Mouse (Mus musculus): ENCODE data around the gene Ewsr1. TPM values are rescaled to one million over a fixed set of nuclear protein-coding genes. Genes with fewer than 3 reads are reported as not detected.

Gene Ewsr1
- polyA plus RNA-seq, 1 experiment from 2014 or later, result 511 TPM

DNA sequence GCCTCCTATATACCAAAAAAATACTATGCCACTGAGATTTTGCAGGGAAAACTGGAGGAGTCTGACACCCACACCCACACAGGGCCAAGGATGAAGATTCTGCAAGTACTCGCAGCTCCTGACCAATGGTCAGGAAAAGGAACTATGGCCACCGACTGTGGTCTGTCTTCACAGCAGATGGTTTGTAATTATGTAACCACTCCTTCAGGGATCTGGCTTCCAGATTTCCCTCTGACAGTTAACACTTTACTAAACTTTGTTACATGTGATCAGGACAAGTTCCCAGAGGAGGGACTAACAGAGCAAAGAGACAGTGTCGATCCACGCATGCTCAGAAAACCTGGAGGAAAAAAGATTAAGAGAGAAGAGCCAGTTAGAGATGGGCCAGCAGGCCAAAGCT, 33.7 kb upstream of the Ewsr1 start:
- no peak for ATAC-seq (ENCODE audit: insufficient number of reproducible peaks, low FRiP score, low TSS enrichment, low read depth)
- no peaks in the 10 kb centered on the region for H3K27me3 ChIP-seq (ENCODE audit: control insufficient read depth, insufficient read depth, low read length)
- no peaks in the 10 kb centered on the region for H3K36me3 ChIP-seq (ENCODE audit: control insufficient read depth, insufficient read depth, low read length)
- H3K27ac ChIP-seq (replicated peaks; ENCODE audit: low read depth, low read length), result no peak overlapping the region
- H3K4me1 ChIP-seq (ENCODE audit: control insufficient read depth, insufficient read depth, low read length), result no peaks in the 10 kb centered on the region; the same call in 1 of the 2 replicates
- no peak overlapping the region for H3K4me2 ChIP-seq (ENCODE audit: low read depth, severe bottlenecking)
- no peak for DNase-seq (ENCODE audit: low spot score)
- no peak overlapping the region for H3K4me3 ChIP-seq (ENCODE audit: low read depth, low read length)
- 81% methylated on average over 4 of the region's 4 CpGs for WGBS
- H3K9me3 ChIP-seq (ENCODE audit: control insufficient read depth, low read length), result no peaks in the 10 kb centered on the region
- no peak overlapping the region for H3K9ac ChIP-seq (ENCODE audit: low read length)

DNA sequence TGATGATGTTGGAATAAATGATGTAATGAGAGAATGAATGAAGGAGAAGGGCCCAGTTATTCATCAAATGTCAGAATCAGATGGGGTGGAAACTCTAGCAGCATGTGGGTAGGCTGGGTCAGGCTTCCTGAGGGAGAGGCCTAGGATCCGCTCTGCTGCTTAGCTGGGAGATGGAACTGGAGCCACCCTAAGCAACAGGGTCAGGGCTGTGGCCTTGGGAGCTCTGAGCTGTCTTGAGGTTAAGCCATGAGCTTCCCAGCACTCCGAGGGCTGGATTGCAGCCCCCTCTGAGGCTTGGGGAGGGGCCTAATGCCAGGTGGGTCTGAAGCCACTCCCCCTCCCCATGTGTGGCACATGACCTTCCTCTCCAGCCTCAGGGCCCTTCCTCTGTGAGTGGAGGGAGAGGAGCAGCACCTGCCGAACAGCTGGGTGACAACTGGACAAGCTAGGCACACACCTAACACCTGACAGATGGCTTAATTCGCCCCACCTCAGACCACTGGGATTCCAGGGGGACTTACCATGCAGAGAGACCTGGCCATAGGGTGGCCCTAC, 31.1 kb upstream of the Ewsr1 start:
- DNase-seq (ENCODE audit: low spot score), result no peak
- Histone ChIP-seq H3K4me3 (ENCODE audit: low read depth, low read length) (no peak overlapping the region), H3K27me3 (ENCODE audit: control insufficient read depth, insufficient read depth, low read length) (no peaks in the 10 kb centered on the region), H3K4me2 (ENCODE audit: low read depth, severe bottlenecking) (no peak overlapping the region), H3K9ac (ENCODE audit: low read length) (no peak overlapping the region), H3K27ac (replicated peaks; ENCODE audit: low read depth, low read length) (no peak overlapping the region), H3K9me3 (ENCODE audit: control insufficient read depth, low read length) (no peaks in the 10 kb centered on the region), H3K36me3 (ENCODE audit: control insufficient read depth, insufficient read depth, low read length) (no peaks in the 10 kb centered on the region), H3K4me1 (ENCODE audit: control insufficient read depth, insufficient read depth, low read length) (no peaks in the 10 kb centered on the region; the same call in 1 of the 2 replicates)
- no peak for ATAC-seq (ENCODE audit: insufficient number of reproducible peaks, low FRiP score, low TSS enrichment, low read depth)
- WGBS, result 63% methylated on average over 4 of the region's 4 CpGs

DNA sequence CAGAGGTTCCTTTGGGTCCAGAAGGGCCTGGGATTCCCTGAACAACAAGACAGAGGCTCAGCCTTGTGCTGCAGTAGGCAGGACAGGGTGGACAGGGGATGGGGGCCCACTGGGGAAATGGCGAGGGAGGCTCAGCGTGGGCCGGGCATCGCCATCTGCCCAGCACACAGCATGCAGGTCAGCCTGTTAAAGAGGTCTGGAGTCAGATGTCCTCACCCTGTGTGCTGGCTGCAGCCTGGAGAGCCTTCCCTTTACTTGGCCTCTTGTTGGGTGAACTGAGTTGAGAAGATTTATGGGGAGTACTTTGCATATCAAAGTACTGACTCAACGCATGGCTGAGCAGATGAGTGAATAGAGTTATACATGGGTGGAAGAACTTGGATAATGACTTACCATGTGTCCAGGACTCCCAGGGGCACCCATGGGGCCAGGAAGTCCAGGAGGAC, 30.0 kb upstream of the Ewsr1 start:
- no peaks in the 10 kb centered on the region for H3K9me3 ChIP-seq (ENCODE audit: control insufficient read depth, low read length)
- ATAC-seq (ENCODE audit: insufficient number of reproducible peaks, low FRiP score, low TSS enrichment, low read depth) (no peak), DNase-seq (ENCODE audit: low spot score) (no peak)
- H3K27me3 ChIP-seq (ENCODE audit: control insufficient read depth, insufficient read depth, low read length), result no peaks in the 10 kb centered on the region
- no peak overlapping the region for H3K4me2 ChIP-seq (ENCODE audit: low read depth, severe bottlenecking)
- WGBS, result 16% methylated on average over 5 of the region's 5 CpGs
- H3K9ac ChIP-seq (ENCODE audit: low read length), result no peak overlapping the region
- H3K36me3 ChIP-seq (ENCODE audit: control insufficient read depth, insufficient read depth, low read length), result no peaks in the 10 kb centered on the region
- H3K4me1 ChIP-seq (ENCODE audit: control insufficient read depth, insufficient read depth, low read length), result no peaks in the 10 kb centered on the region; the same call in 1 of the 2 replicates
- no peak overlapping the region for H3K27ac ChIP-seq (replicated peaks; ENCODE audit: low read depth, low read length)
- H3K4me3 ChIP-seq (ENCODE audit: low read depth, low read length), result no peak overlapping the region

DNA sequence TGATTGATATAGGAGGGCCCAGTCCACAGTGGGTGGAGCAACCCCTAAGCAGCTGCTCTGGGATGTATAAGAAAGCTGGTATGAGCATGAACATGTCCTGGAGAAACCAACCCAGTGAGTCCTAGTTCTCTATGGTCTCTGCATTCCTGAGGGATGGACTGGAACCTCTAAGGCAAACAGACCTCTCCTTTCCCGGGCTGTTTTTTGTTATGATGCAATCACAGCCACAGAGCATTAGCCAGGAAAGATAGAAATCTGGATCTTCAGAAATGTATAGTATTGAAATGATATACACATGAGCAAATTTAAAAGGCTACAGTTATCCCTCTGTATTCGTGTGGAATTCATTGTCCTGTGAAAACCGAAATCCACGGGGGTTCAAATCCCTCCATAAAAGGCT, 26.6 kb upstream of the Ewsr1 start:
- Histone ChIP-seq H3K9ac (ENCODE audit: low read length) (no peak overlapping the region), H3K27ac (replicated peaks; ENCODE audit: low read depth, low read length) (no peak overlapping the region), H3K4me2 (ENCODE audit: low read depth, severe bottlenecking) (no peak overlapping the region), H3K27me3 (ENCODE audit: control insufficient read depth, insufficient read depth, low read length) (no peaks in the 10 kb centered on the region), H3K4me3 (ENCODE audit: low read depth, low read length) (no peak overlapping the region), H3K4me1 (ENCODE audit: control insufficient read depth, insufficient read depth, low read length) (no peaks in the 10 kb centered on the region; the same call in 1 of the 2 replicates), H3K9me3 (ENCODE audit: control insufficient read depth, low read length) (no peaks in the 10 kb centered on the region), H3K36me3 (ENCODE audit: control insufficient read depth, insufficient read depth, low read length) (no peaks in the 10 kb centered on the region)
- no peak for ATAC-seq (ENCODE audit: insufficient number of reproducible peaks, low FRiP score, low TSS enrichment, low read depth)
- 86% methylated on average over 4 of the region's 4 CpGs for WGBS
- no peak for DNase-seq (ENCODE audit: low spot score)

DNA sequence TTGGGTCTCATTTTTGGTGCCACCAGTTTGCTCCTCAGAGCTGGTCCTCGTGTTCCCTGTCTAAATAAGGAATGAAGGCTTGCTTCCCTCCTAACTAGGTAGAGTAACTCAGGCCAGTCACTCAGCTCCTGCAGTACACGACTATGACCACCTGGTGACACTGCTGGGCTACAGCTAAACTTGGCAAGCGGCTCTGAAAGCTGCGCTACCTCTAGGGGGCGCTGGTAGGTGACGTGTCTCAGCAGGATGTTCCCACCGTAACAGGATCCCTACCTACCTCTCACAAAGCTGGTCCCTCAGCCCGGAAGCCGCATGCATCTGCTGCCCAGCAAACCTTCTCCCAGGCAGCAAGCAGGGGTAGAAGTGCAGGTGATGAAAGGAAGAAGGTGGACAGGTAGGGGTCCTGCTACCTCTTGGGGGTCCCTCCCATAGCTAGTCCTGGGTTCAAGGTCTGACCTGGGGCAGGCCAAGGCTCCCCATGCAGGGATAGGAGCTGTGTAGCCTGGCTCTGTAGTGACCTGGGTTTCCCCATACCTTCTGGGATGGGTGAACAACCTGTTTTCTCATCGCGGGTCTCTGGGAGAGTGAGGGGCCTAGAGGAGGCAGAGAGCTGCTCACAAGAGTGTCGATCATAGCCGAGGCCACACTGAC, 16.0 kb upstream of the Ewsr1 start:
- peak; percentile 95 for DNase-seq (ENCODE audit: low spot score)
- no peak overlapping the region for H3K4me2 ChIP-seq (ENCODE audit: low read depth, severe bottlenecking)
- no peaks in the 10 kb centered on the region for H3K9me3 ChIP-seq (ENCODE audit: control insufficient read depth, low read length)
- H3K9ac ChIP-seq (ENCODE audit: low read length), result no peak overlapping the region
- H3K4me1 ChIP-seq (ENCODE audit: control insufficient read depth, insufficient read depth, low read length), result no peaks in the 10 kb centered on the region
- H3K27ac ChIP-seq (replicated peaks; ENCODE audit: low read depth, low read length), result no peak overlapping the region
- ATAC-seq (ENCODE audit: insufficient number of reproducible peaks, low FRiP score, low TSS enrichment, low read depth), result peak; percentile 44; the same call in 1 of the 2 replicates
- no peak overlapping the region for H3K4me3 ChIP-seq (ENCODE audit: low read depth, low read length)
- WGBS, result 26% methylated on average over 13 of the region's 13 CpGs
- H3K36me3 ChIP-seq (ENCODE audit: control insufficient read depth, insufficient read depth, low read length), result no peaks in the 10 kb centered on the region
- no peaks in the 10 kb centered on the region for H3K27me3 ChIP-seq (ENCODE audit: control insufficient read depth, insufficient read depth, low read length)

DNA sequence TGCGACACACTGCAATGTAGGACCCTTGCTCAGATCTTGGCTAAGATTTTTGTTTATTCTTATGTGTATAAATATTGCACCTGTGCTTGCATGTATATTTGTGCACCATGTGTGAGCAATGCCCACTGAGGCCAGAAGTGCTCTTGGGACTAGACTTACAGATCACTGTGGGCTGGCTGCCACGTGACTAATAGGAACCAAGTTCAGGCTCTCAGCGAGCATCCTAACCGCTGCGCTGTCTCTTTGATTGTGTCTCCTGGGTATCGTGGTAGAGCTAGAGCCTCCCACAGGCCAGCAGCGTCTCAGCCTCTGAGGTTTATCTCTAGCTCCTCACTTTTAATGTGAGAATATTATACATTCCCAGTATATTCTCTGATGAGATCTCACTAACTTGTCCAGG, 14.6 kb upstream of the Ewsr1 start:
- Histone ChIP-seq H3K9me3 (ENCODE audit: control insufficient read depth, low read length) (no peaks in the 10 kb centered on the region), H3K27ac (replicated peaks; ENCODE audit: low read depth, low read length) (no peak overlapping the region), H3K9ac (ENCODE audit: low read length) (no peak overlapping the region), H3K4me3 (ENCODE audit: low read depth, low read length) (no peak overlapping the region), H3K36me3 (ENCODE audit: control insufficient read depth, insufficient read depth, low read length) (no peaks in the 10 kb centered on the region), H3K4me2 (ENCODE audit: low read depth, severe bottlenecking) (no peak overlapping the region), H3K27me3 (ENCODE audit: control insufficient read depth, insufficient read depth, low read length) (no peaks in the 10 kb centered on the region), H3K4me1 (ENCODE audit: control insufficient read depth, insufficient read depth, low read length) (no peaks in the 10 kb centered on the region)
- ATAC-seq (ENCODE audit: insufficient number of reproducible peaks, low FRiP score, low TSS enrichment, low read depth) (no peak), DNase-seq (ENCODE audit: low spot score) (no peak)
- WGBS, result 81% methylated on average over 7 of the region's 7 CpGs

DNA sequence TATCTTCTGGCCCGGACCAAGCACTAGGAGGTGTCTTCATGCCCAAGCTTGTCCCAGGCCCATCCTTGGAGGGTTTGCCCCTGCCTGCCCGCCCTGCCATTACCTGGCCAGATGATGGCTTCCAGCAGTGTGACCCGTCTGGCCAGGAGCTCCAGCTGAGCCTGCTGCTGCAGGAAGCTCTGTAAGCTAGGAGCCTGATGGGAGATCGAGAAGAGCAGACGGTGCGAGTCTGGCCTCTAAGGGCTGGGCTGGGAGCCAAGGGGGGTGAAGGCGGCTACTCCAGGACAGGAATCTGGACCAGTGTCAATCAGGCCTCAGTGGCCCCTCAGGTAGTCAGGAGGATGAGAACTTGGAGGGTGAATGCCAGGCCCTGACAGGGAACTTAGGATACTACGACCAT, 10.4 kb upstream of the Ewsr1 start:
- Histone ChIP-seq H3K9me3 (ENCODE audit: control insufficient read depth, low read length) (no peaks in the 10 kb centered on the region), H3K9ac (ENCODE audit: low read length) (no peak overlapping the region), H3K36me3 (ENCODE audit: control insufficient read depth, insufficient read depth, low read length) (no peaks in the 10 kb centered on the region), H3K4me3 (ENCODE audit: low read depth, low read length) (no peak overlapping the region), H3K27me3 (ENCODE audit: control insufficient read depth, insufficient read depth, low read length) (no peaks in the 10 kb centered on the region), H3K4me2 (ENCODE audit: low read depth, severe bottlenecking) (no peak overlapping the region), H3K27ac (replicated peaks; ENCODE audit: low read depth, low read length) (no peak overlapping the region), H3K4me1 (ENCODE audit: control insufficient read depth, insufficient read depth, low read length) (no peaks in the 10 kb centered on the region)
- ATAC-seq (ENCODE audit: insufficient number of reproducible peaks, low FRiP score, low TSS enrichment, low read depth) (no peak), DNase-seq (ENCODE audit: low spot score) (no peak)
- WGBS, result 69% methylated on average over 8 of the region's 8 CpGs

DNA sequence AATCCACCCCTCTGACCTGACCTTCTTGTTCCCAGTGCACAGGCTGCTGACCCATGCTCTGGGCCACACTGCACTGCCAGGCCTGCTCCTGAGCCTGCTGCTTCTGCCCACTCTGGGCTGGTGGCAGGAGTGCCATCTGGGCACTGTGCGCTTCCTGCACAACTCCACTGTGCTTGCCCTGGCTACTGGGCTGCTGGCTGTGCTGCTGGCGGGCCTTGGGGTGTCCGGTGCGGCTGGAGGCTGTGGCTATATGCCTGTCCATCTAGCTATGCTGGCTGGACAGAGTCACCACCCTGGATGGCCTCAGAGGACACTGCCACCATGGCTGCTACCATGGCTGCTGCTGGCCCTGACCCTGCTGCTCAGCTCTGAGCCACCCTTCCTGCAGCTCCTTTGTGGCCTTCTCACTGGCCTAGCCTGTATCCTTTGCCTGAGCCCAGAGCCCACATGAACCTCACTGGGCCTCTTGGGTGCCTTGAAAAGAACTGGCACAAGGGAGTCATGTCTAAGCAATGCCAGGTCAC, 5.0 kb upstream of the Ewsr1 start:
- no peak overlapping the region for H3K9ac ChIP-seq (ENCODE audit: low read length)
- 91% methylated on average over 4 of the region's 4 CpGs for WGBS
- peaks cover 7% of the 10 kb centered on the region for H3K4me1 ChIP-seq (ENCODE audit: control insufficient read depth, insufficient read depth, low read length)
- no peak overlapping the region for H3K4me3 ChIP-seq (ENCODE audit: low read depth, low read length)
- H3K27ac ChIP-seq (replicated peaks; ENCODE audit: low read depth, low read length), result no peak overlapping the region
- H3K9me3 ChIP-seq (ENCODE audit: control insufficient read depth, low read length), result no peaks in the 10 kb centered on the region
- no peak for ATAC-seq (ENCODE audit: insufficient number of reproducible peaks, low FRiP score, low TSS enrichment, low read depth)
- no peak for DNase-seq (ENCODE audit: low spot score)
- H3K36me3 ChIP-seq (ENCODE audit: control insufficient read depth, insufficient read depth, low read length), result no peaks in the 10 kb centered on the region; the same call in 1 of the 2 replicates
- no peak overlapping the region for H3K4me2 ChIP-seq (ENCODE audit: low read depth, severe bottlenecking)
- no peaks in the 10 kb centered on the region for H3K27me3 ChIP-seq (ENCODE audit: control insufficient read depth, insufficient read depth, low read length)
